Mouse (Mus musculus) kidney, adult 18-20 months (tissue): ENCODE results near the gene Dlx6.

Experiments
- DNase-seq: peaks from one replicate; pipeline ENCODE4 v3.0.0; 2021

Gene Dlx6

DNA sequence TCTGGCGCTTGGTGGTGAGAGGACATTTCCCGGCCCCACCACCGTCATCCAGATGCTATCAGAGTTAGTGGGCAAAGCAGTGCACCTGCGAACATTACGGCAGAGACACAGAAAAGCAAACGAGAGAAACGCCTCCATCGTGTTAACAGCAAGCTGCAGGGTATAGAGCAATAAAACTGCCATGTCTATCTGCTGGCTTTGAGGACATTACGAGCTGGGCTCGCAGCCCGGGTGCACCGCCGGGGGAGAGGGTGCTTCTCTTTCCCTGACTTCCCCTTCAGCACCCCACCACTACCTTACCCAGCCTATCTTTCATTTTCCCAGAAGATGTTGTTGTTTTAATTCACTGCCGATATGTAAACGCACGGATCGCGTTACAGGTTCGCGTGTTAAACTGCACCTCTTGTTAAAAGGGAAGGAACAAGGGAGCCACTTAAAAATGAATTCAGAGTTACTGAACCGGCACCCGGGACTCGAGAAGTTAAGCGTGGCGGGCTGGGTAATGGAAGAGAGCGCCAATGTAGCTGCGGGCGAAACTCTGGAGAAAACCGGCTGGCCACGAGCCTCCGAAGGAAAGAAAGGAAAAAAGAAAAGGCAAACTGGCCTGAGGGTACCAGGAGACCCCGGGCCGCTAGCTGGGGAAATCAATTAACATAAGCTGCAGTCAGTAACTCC lies 2.6 kb upstream of the Dlx6 start:
- DNase-seq: no peak

DNA sequence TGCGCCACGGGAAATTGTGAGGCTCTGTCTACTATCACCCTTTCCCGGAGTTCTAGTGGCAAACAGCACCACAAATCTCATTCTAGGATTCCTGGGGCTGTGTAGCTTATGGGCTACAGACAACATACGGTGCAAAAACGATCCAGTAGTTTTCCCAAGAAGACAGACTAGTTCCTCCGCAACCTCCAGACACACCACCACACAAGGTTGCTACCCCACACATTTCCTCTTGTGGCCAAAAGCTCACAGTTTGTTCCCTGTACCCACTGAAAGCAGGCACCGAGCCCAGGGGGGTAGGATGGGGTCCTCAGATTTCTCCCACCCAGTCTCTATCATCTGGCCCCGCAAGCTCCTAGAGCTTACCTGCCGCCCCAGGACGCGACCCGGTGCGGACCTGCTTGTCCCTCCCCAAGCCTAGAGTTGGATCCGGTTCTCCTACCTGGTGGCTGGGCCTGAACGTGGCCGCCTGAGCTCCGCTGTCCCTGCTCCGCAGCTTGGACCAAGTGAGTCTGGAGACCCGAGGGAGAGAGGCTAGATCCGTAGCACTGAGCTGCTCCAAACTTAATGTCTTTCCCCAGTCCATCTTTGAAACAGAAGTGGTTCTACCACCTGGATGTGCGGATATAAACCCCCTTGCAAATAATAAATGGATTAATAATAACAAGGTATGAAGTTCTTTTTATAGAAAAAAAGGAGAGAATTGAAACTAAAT lies 1.9 kb upstream of the Dlx6 start:
- DNase-seq: no peak

DNA sequence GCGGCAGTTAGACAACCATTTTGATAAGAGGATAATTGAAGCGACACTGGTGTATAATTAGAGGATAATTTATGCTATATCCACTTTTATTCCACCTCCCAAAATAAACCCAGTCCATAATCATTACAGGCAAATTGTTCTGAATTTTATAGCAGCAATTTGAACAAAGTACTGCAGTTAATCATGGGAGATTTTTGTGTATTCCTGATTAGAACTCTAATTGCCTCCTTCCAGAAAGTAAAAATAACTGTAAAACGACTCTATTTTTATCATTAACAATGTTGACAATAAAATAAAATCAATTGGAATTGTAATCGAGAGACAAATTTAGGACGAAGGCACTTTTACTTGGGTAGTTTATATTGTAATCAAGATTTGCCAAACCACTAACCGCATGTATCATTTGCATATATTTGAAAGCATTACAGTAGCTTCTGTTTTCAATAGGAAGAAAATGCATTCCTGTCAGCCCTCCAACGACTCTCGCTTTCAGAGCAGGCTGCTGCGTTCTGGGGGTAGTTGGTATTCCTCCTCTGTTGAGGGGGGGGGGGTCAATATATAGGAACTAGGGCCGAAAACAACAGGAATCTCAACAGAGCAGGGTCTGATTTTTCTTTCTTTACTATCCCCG lies 1.2 kb upstream of the Dlx6 start:
- DNase-seq: no peak

DNA sequence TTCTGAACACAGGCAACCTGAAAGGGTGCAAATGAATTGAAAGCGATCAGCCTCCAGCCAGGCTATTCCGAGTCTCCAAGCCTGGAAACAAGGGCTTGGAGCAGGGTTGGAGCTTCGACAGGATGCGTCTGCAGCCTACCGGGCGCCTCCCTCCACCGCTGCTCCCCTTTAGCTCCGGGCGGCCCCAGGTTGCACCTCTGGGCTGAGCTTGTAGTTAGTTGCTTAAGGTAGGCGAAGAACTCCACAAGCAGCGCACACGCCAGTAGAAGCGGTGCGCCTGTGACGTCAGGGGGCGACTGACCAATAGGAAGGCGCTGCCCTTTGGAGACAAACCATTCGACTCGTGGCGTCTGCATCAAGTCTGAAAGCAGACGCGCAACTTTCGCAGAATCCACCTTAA lies 523 bp upstream of the Dlx6 start:
- no peak for DNase-seq

DNA sequence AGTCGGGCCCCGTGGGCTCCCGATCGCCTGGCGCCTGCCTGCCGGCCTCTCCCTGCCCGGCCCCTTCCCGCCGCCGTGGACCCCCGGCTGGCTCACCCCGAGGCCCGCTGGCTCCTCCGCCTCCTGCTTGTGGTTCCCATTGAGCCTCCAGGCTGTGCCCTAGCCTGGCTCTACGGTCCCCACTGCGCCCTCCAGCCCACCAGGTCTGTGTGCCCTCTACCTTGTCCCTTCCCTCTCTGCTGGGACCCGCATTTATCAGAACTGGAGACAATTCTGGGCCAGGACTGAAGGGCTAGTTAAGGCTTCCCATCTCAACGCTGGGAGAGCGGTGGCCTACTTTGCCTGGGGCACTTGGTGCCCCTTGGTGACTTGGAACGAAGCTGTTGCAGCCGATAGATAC lies 821 bp downstream of the Dlx6 start:
- DNase-seq: no peak

DNA sequence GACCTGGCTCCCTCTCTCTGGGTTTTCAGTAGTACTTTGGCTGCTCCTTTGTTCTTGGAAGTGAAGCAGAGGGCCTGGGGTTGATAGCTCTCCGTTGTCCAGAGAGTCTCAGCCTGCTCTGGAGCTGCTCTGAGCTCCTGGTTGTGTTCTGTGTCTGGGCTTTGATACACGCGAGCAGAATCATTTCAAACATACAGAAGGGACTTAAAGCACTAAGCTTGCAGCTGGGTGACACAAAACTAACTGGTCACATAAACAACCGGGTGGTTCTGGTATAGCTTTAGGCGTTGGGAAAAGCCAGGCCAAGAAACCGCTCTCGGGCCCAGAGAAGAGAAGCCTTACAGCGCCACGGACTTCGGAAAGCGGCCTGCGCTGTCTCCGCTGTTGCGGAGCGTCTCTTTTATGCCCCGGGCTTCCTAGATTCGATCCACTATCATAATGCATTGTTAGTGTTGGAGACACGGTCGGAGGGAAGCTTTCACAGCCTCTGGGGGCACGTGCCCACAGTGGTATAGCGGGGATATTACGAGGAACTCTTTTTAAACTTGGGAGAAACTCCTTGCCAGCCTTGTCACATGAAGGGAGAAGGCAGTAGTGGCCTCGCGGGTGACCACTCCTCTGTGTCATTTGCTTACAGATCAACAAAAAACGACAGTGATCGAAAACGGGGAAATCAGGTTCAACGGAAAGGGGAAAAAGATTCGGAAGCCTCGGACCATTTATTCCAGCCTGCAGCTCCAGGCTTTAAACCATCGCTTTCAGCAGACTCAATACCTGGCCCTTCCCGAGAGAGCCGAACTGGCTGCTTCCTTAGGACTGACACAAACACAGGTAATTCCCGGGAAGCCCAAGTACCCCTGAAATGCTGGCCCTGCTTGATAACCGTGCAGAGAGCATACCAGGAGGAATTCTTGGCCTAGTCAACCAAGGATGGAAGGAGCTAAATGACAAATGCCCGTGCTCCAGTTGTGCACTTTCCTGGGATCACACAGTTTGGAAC lies 1.6 kb downstream of the Dlx6 start:
- no peak for DNase-seq

DNA sequence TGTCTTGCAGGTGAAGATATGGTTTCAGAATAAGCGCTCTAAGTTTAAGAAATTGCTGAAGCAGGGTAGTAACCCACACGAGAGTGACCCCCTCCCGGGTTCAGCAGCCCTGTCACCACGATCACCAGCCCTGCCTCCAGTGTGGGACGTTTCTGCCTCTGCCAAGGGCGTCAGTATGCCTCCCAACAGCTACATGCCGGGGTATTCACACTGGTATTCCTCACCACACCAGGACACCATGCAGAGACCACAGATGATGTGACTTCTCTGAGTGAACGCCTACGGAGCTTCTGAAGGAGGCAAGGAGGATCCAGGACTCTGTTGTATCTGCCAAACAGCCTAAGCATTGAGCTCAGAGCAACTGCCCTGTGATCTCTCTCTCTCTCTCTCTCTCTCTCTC lies 3.9 kb downstream of the Dlx6 start:
- DNase-seq: no peak

DNA sequence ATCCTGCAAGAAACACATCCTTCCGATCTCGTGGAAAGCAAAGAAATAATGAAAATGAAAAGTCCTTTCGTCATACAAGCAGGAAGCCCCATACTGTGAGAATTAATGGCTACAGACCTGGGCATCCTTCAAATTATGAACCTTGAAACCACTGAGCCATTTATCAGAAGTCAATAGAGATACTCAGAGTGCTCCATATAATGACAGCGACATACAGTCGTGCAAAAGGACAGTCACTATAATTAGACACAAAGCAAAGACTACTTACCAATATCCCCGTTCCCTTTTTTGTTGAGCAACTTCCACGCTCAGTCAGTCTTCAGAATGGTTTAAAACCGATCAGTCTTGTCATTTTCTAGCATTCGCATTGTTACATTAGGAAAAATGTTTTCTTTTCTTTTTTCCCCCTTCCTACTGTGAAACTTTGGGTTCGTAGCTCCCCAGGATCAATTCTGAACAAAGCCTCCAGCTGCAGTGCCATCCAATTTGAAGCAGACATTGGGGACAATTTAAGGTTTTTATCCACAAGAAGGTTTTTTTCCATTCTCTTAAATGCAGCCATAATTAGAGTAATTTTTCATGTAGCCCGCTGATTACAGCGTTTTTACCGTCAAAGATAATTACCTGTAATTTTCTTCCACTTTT lies 6.0 kb downstream of the Dlx6 start:
- no peak for DNase-seq

DNA sequence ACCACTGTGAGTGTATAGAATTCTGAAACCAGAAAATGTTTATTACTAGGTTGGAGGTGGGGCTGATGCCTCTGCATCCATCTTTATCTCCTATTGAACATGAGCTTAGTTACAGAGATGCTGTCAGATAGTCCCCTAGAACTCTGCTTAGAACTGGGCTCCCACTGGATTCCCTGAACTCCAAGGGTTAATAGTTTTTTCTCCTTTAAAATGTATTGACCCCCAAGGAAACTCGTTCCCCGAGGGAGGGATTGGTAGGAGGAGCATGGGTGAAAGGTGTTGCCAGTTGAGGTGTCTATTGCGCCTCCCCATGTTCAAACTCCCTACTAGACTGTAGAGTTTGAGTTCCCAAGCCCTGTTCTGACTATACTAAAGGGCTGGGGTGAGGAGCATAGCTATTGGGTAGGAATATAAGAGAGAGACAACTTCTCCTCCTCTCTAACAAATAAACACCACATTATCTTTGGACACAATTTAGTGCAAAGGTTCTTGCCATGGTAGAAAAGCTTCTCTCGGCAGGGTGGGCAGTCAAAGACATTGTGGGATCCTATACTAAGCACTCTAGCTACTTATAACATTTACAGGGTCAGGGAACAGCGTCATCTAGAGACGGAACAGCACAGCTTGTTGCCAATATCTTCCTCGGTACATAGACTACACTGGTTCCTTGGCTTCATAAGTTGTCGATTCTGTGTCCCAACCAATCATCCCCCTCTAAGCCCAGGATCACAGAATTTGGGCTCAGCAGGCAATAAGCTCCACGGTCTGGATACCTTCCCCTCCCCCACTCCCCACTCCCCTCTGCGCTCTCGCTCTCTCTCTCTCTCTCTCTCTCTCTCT lies 7.0 kb downstream of the Dlx6 start:
- no peak for DNase-seq

DNA sequence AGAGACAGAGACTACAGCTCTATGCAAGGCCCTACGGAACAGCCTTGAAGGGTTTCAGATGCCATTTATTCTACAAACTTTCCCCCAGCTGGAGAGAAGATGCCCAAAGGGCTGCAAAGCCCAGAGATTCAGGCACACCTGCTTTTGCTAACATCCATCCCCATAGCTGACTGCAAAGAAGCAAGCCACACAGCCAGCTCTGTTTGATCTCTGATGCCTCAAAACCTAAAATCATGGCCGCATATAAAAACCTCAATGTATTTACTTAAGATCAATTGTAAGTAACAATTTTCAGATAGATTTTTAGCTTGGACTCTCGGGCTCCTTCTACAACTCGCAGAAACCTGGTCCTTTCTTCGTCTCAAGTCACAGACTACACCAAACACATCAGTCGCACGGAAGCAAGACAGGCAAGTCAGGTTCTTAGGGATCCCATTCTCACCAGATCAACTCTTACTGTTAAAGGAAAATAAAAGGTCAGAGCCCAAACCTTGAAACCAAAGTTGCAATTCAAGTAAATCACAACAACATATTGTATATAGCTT lies 7.8 kb downstream of the Dlx6 start:
- no peak for DNase-seq

DNA sequence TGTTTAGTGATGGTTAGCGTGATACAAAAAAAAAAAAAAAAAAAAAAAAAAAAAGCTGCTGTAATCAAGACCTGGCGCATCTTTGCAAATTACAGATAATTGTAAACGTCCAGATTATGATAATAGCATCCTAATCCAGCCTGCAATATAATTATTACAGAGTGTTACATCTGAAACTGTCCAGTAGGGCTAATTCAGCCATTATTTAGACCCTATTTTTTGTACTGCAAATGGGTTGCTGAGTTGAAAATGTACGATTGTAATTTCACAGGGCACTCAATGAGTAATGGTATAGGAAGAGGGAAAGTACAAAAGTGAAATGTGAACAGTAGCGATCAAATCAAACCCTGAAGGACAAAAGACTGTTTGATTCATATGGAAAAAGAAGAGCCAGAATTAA lies 8.6 kb downstream of the Dlx6 start:
- no peak for DNase-seq

DNA sequence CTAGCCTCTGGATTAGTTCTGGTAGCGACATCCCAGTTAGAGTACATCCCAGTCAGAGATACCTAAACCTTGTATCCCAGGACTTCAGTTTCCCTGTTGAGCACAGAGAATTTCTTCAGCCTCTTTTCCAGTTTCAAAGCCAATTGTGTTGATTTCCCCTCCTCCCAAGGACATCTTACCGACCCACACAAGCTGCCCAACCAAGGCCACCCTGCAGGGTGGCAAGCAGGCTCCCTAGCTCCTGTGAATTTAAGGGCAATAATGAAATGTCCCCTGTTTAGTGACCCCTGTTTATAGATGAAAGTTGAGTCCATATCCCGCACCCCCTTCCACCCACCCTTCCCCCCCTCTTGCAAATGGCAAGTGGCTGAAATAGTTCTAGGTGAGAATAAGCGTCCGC lies 9.7 kb downstream of the Dlx6 start:
- no peak for DNase-seq

DNA sequence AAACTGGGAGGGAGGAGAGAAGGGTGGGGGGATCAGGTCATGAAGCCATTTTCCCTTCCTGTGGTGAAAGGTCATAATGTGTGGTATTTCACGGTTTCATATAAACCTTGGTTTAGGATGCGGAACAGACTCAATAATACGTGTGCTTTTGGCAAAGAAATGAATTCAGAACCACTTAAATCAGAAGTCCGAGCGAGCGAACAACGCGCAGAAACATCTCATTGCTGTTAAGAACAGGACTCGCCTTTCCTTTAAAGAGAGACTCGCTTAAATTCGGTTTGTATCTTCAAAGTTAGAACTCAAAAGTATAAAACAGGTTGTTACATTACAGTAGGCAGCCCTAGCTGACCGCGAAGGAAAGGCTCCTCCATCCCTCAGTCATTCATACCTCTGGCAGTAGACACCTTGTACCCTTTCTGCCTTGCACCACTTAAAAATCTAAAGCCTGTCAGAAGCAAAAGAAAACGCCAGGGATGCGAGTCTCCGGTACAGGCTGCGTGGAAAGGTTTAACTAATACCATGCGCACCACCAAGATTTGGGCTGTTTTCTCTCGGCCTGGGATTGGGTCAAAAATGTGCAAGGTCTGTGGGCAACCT lies 10.4 kb downstream of the Dlx6 start:
- DNase-seq: no peak

DNA sequence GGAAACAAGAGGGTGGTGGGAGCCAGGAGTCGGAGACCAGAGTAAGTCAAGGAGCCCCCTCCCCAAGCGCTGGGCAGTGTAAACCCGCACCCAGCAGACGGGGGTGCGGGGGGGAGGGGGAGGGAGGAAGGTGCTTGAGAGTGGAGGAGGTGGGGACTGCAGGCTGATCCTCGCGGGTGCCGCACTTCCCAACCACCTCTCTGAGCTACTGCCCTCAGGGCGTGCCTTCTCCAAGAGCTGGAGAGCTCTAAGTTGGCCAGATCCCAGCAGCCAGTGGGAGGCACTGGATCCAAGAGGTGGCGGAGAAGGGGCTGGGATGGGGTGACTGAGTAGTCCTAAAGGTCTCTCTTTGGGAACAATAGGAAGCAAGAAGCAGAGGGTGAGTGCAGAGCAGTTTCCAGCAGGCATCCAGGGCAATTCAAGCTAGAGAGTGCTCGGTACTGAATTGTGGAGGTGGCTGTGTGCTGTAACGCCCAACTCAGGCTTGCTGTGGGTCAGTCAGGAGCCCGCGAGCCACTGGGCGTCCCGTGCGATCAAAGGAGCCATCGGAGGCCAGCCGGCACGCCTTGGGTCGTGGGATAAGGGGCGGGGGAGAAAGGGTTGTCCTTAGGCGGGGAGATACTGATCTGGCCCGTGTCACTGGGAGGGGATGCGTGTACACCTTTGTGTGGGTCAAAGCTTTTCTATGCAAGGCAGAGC lies 11.1 kb downstream of the Dlx6 start:
- no peak for DNase-seq

DNA sequence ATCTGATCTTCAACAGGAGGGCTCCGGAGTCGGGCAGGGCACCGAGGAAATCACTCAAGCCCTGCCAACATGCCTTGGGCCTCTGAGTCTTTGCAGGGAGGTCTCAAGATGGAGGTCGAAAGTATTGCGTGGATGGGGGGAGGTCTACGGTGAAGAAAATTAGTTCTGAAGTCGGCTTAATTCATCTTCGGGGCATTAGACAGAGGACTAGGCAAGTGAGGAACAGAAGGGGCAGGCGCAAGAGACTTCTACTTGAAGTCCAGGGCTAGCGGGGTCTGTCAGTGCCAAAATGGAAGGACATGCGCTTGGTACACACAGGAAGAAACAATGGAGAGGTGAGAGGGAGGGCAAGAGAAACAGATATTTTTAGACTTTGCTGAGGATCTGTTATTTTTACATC lies 12.0 kb downstream of the Dlx6 start:
- no peak for DNase-seq

DNA sequence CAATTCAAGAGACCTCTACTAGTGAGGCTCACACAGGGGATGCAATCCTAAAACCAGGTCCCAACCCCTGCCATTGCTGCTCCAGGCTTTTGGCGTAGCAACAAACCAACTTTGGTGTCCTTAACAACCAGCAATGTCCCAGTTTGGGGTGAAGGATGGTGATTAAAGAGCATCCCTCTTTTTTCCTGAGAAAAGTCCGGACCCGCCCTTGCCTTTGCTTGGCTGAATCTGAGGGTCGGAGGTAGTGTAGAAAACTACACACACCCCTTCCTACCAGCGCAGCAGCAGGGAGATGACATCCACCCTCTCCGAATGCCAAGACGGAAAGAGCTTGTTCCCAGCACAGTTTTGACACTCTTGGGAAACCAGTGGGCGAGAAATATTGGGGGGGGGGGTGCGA lies 12.5 kb downstream of the Dlx6 start:
- no peak for DNase-seq

DNA sequence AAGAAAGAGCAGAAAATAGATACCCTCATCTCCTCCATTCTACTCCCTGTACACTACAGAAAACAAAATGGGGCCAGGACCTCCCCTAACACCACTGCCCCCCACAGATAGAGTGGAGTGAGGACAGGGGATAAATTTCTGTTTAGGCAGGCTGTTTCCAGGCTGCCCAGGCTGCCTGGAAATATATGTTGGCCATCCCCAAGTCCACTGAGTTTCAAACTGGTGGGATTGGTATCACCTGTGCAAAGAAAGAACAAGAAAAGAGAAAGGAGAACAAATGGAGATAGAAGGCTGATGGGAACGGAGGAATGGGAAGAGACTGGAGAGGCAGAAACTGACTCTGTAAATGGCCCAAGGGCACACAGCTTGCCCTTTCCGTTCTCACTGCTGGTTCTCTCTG lies 13.1 kb downstream of the Dlx6 start:
- no peak for DNase-seq

DNA sequence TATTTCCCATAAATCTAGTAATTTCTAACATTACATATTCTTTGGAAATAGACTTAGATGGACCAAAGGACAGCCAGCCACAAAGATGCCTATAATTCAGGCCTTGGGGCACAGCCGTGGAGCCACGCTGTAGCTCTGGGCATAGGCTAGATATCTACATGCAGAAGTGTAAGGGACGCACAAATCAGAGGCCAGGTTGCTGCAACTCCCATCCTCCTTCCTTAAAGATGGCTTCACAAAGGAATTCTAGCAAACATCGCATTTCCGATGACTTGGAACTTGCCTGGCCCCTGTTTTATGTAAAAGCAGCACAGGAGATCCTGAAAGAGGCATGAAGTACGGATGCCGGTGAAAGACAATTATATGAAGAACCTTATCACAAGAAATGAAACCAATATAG lies 13.6 kb downstream of the Dlx6 start:
- DNase-seq: no peak

DNA sequence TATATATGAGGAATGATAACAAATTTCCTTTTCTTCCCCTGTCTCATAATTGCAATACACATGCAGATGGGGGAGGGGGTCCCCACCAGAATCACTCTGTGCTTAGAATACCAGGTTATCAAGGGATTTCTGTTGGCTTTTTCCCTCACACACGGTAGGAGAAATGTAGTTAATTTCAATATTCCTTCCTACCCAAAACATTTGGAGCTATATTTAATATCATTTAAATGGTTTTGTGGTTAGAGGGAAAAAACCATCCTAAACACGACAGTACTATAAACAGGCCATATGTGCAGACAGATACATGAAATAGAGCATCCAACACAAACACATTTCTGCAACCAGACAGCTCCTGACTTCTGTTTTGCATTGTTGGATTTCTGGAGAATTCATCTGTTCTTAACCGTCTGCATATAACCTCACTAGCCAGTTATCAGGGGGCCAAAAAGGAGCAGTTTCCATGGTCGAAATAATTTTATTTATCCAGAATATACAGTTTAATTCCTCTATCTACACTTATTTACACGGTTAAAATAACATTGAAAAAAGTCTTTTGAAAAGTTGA lies 14.3 kb downstream of the Dlx6 start:
- DNase-seq: no peak
